Comparison of ENCODE assay signal across 9 mouse cellular contexts in genomic region chr1:186627451-186627995, GRCm38 (mm10).
DNase-seq lines count a peak whose midpoint lies in the region; ATAC-seq lines count a peak whose summit lies in the region.
"Had no signal": no experiment of that assay in that cellular context is flagged by ENCODE, and none has a peak within 500 bp of the region (broad histone marks: within the 10 kb centered on the region; RNA-seq: fewer than 3 reads in every experiment).

No protein-coding gene starts in this region.

- no peaks in the 10 kb centered on the region for H3K9me3 ChIP-seq in kidney, embryonic 16.5 days (ENCODE audit: low read length)
- no peaks in the 10 kb centered on the region for H3K9me3 ChIP-seq in liver, embryonic 12.5 days (replicated peaks)
- no peaks in the 10 kb centered on the region for H3K9me3 ChIP-seq in embryonic facial prominence, embryonic 10.5 days

- H3K36me3 ChIP-seq in kidney, embryonic 16.5 days (ENCODE audit: insufficient read depth, low read length), result no peaks in the 10 kb centered on the region
- H3K36me3 ChIP-seq in liver, embryonic 12.5 days, result no peaks in the 10 kb centered on the region
- H3K36me3 ChIP-seq in embryonic facial prominence, embryonic 10.5 days (replicated peaks), result peaks cover 14% of the 10 kb centered on the region

- no peaks in the 10 kb centered on the region for H3K27me3 ChIP-seq in kidney, embryonic 16.5 days (ENCODE audit: insufficient read depth, low read length)
- H3K27me3 ChIP-seq in liver, embryonic 12.5 days (replicated peaks), result no peaks in the 10 kb centered on the region
- H3K27me3 ChIP-seq in embryonic facial prominence, embryonic 10.5 days (replicated peaks; ENCODE audit: low read depth, poor library complexity, severe bottlenecking), result no peaks in the 10 kb centered on the region
- H3K27me3 ChIP-seq: Patski had no signal

- no peaks in the 10 kb centered on the region for H3K4me1 ChIP-seq in kidney, embryonic 16.5 days (ENCODE audit: insufficient read depth, low read length)
- no peaks in the 10 kb centered on the region for H3K4me1 ChIP-seq in liver, embryonic 12.5 days
- H3K4me1 ChIP-seq in embryonic facial prominence, embryonic 10.5 days, result peaks cover 6% of the 10 kb centered on the region

- 76% methylated on average over 7 of the region's 7 CpGs for WGBS in kidney, embryonic 16.5 days
- WGBS in liver, embryonic 12.5 days (ENCODE audit: insufficient replicate concordance), result 69% methylated on average over 7 of the region's 7 CpGs
- WGBS in embryonic facial prominence, embryonic 10.5 days, result 85% methylated on average over 7 of the region's 7 CpGs

- H3K4me2 ChIP-seq in kidney, embryonic 16.5 days (replicated peaks; ENCODE audit: low read depth, low read length), result no peak overlapping the region
- no peak overlapping the region for H3K4me2 ChIP-seq in liver, embryonic 12.5 days

- peak; percentile 4 for DNase-seq in kidney, adult 18-20 months
- peak; percentile 83 for DNase-seq in adrenal gland, postnatal 25 days
- DNase-seq in heart, adult 8-10 months (ENCODE audit: low spot score), result peak; percentile 67
- peak; percentile 15 to 46 for DNase-seq in left cerebral cortex, adult 8-10 months (ENCODE audit: low spot score in 2 of 2)
- DNase-seq in embryonic facial prominence, embryonic 10.5 days (ENCODE audit: low spot score), result no peak
- no peak for DNase-seq in thymus, postnatal 14 days

- ATAC-seq in kidney, embryonic 16.5 days (ENCODE audit: low FRiP score, low TSS enrichment), result no peak
- ATAC-seq in liver, embryonic 12.5 days, result no peak
- ATAC-seq: Patski had no signal

- H3K9ac ChIP-seq in kidney, embryonic 16.5 days (replicated peaks; ENCODE audit: low read length), result no peak overlapping the region
- H3K9ac ChIP-seq in liver, embryonic 12.5 days, result no peak overlapping the region

- no peak overlapping the region for H3K4me3 ChIP-seq in kidney, embryonic 16.5 days (ENCODE audit: low read length)
- H3K4me3 ChIP-seq in liver, embryonic 12.5 days, result no peak overlapping the region
- no peak overlapping the region for H3K4me3 ChIP-seq in embryonic facial prominence, embryonic 10.5 days

- no peak overlapping the region for H3K27ac ChIP-seq in kidney, embryonic 16.5 days (ENCODE audit: low read length)
- H3K27ac ChIP-seq in liver, embryonic 12.5 days, result no peak overlapping the region
- no peak overlapping the region for H3K27ac ChIP-seq in embryonic facial prominence, embryonic 10.5 days (replicated peaks)

Comparison
In these comparisons a context has a peak if more than half of its experiments do, and no peak if none do; other contexts are left out.
1. DNase-seq: peak in kidney, adult 18-20 months (single experiment), adrenal gland, postnatal 25 days (single experiment), heart, adult 8-10 months (single experiment) and left cerebral cortex, adult 8-10 months (2 of 2); none in embryonic facial prominence, embryonic 10.5 days (single experiment) and thymus, postnatal 14 days (single experiment).